Mouse (Mus musculus): Measurements from ENCODE around the gene Scnn1b.

DNA sequence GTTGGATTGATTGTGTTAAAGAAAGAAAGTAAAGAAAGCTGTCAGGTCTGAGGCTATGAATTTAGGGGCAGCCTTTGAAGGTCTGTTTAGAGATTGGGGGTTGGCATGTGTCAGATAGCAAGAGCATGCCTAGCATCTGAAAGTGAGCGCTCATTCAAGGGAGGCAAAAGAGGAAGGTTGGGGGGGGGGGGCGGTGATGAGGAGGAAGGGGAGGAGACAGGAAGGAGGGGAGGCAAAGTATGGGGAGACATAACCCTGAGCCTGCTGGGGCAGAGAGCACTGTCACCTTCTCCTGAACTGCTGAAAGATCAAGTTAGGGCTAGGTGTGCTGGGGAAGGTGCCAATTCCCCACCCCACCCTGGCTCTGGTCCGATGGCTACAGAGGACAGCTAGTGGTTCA is 6.8 kb downstream of the Scnn1b start:
- TF ChIP-seq MYOG (IDR thresholded peaks at IDR 0.05; ENCODE audit: control insufficient read depth, extremely low read depth, insufficient read length) (no peak), CTCF (IDR thresholded peaks at IDR 0.05; ENCODE audit: control insufficient read depth, insufficient read depth, insufficient read length) (no peak), USF1 (IDR thresholded peaks at IDR 0.05; ENCODE audit: low read depth) (no peak), MAX (IDR thresholded peaks at IDR 0.05) (no peak), CEBPB (IDR thresholded peaks at IDR 0.05; ENCODE audit: low read depth) (no peak), MYOD1 (IDR thresholded peaks at IDR 0.05; ENCODE audit: control insufficient read depth, insufficient read length, low read depth) (no peak)

Data from C2C12 (cell line).